In genomic region chr4:123292390-123292789, GRCm38 (mm10) we compare ENCODE assay signal across 44 mouse cellular contexts. TPM values are rescaled to one million over a fixed set of nuclear protein-coding genes. Genes with fewer than 3 reads are reported as not detected.
"Had no signal": no experiment of that assay in that cellular context is flagged by ENCODE, and none has a peak within 500 bp of the region (broad histone marks: within the 10 kb centered on the region; RNA-seq: fewer than 3 reads in every experiment).

No protein-coding gene starts in this region.

- H3K27ac ChIP-seq: limb, embryonic 10.5 days; limb, embryonic 12.5 days; limb, embryonic 13.5 days; limb, embryonic 15.5 days; liver, embryonic 13.5 days; liver, embryonic 14.5 days; liver, embryonic 15.5 days; lung, embryonic 15.5 days; macrophage; midbrain, embryonic 10.5 days; midbrain, embryonic 12.5 days; midbrain, embryonic 13.5 days; midbrain, embryonic 15.5 days; neural tube, embryonic 12.5 days had no signal

- H3K4me3 ChIP-seq: limb, embryonic 10.5 days; limb, embryonic 12.5 days; limb, embryonic 13.5 days; limb, embryonic 15.5 days; liver, embryonic 12.5 days; liver, embryonic 13.5 days; liver, embryonic 15.5 days; lung, embryonic 15.5 days; megakaryocyte, embryonic 14.5 days; midbrain, embryonic 10.5 days; midbrain, embryonic 12.5 days; midbrain, embryonic 13.5 days; midbrain, embryonic 15.5 days; myocyte; neural tube, embryonic 12.5 days had no signal

- H3K4me1 ChIP-seq: limb, embryonic 12.5 days; limb, embryonic 13.5 days; limb, embryonic 15.5 days; lung, embryonic 15.5 days; midbrain, embryonic 10.5 days; midbrain, embryonic 12.5 days; midbrain, embryonic 13.5 days; midbrain, embryonic 15.5 days; neural tube, embryonic 12.5 days had no signal

- H3K9me3 ChIP-seq: limb, embryonic 10.5 days; limb, embryonic 12.5 days; limb, embryonic 13.5 days; limb, embryonic 15.5 days; liver, embryonic 12.5 days; liver, embryonic 13.5 days; liver, embryonic 15.5 days; lung, embryonic 15.5 days; megakaryocyte, embryonic 14.5 days; midbrain, embryonic 10.5 days; midbrain, embryonic 12.5 days; midbrain, embryonic 13.5 days; midbrain, embryonic 15.5 days; neural tube, embryonic 12.5 days had no signal

- DNase-seq: left cerebral cortex, postnatal 4 days; liver; liver, embryonic 13.5 days; liver, postnatal 0 days; lung, adult 18-20 months; lung, adult 2 months; lung, embryonic 14.5 days; lung, postnatal 10 days; lung, postnatal 14 days; lung, postnatal 36 days; midbrain, embryonic 14.5 days had no signal

- H3K27me3 ChIP-seq: limb, embryonic 12.5 days; limb, embryonic 13.5 days; limb, embryonic 15.5 days; liver, embryonic 12.5 days; liver, embryonic 13.5 days; liver, embryonic 15.5 days; lung, embryonic 15.5 days; megakaryocyte, embryonic 14.5 days; midbrain, embryonic 12.5 days; midbrain, embryonic 13.5 days; midbrain, embryonic 15.5 days; neural tube, embryonic 12.5 days had no signal

RNA-seq across cellular contexts. Expression of gene Oxct2a, which starts 31.0 kb away (rescaled TPM):
- total RNA-seq: left cerebral cortex, postnatal 10 days; left cerebral cortex, postnatal 14 days; left cerebral cortex, postnatal 25 days; left cerebral cortex, postnatal 36 days; liver, adult 2 months; megakaryocyte progenitor cell, adult 5-6 weeks; megakaryocyte, adult 5-6 weeks; megakaryocyte-erythroid progenitor cell, adult 5-6 weeks; midbrain, postnatal 0 days; monocyte, adult 5-6 weeks had no signal
- polyA plus RNA-seq: limb, embryonic 10.5 days; limb, embryonic 11.5 days; limb, embryonic 12.5 days; limb, embryonic 13.5 days; liver, adult 2 months; liver, embryonic 15.5 days; liver, embryonic 16.5 days; liver, postnatal 0 days; lung, adult 2 months; lung, embryonic 14.5 days; lung, embryonic 15.5 days; lung, embryonic 16.5 days; lung, postnatal 0 days; macrophage; midbrain, embryonic 10.5 days; midbrain, embryonic 11.5 days; midbrain, embryonic 12.5 days; midbrain, embryonic 13.5 days; midbrain, embryonic 14.5 days; midbrain, embryonic 16.5 days; neural tube, embryonic 11.5 days; neural tube, embryonic 12.5 days had no signal

RNA-seq across cellular contexts. Expression of gene Bmp8a, which starts 50.7 kb away (rescaled TPM):
- total RNA-seq: liver, adult 2 months; megakaryocyte, adult 5-6 weeks; megakaryocyte-erythroid progenitor cell, adult 5-6 weeks; monocyte, adult 5-6 weeks had no signal
- polyA plus RNA-seq: liver, adult 2 months; macrophage; midbrain, embryonic 15.5 days had no signal

RNA-seq across cellular contexts. Expression of gene Heyl, which starts 59.0 kb away (rescaled TPM):
- total RNA-seq: megakaryocyte progenitor cell, adult 5-6 weeks; megakaryocyte, adult 5-6 weeks; monocyte, adult 5-6 weeks had no signal
- polyA plus RNA-seq: macrophage had no signal
